Mouse (Mus musculus) MEL (cell line): ENCODE data around the gene Cyth3.

Experiments
- E2F4 ChIP-seq: IDR thresholded peaks from 2 replicates; pipeline ENCODE4 v1.6.1; 2011; ENCODE audit warnings: low read depth, low read length, improper control_type of control experiment, borderline replicate concordance
- ZNF384 ChIP-seq: IDR thresholded peaks from 2 replicates; pipeline ENCODE4 v1.6.1; 2012; ENCODE audit warnings: low read depth, mild to moderate bottlenecking, inconsistent platforms, low read length, improper control_type of control experiment

DNA sequence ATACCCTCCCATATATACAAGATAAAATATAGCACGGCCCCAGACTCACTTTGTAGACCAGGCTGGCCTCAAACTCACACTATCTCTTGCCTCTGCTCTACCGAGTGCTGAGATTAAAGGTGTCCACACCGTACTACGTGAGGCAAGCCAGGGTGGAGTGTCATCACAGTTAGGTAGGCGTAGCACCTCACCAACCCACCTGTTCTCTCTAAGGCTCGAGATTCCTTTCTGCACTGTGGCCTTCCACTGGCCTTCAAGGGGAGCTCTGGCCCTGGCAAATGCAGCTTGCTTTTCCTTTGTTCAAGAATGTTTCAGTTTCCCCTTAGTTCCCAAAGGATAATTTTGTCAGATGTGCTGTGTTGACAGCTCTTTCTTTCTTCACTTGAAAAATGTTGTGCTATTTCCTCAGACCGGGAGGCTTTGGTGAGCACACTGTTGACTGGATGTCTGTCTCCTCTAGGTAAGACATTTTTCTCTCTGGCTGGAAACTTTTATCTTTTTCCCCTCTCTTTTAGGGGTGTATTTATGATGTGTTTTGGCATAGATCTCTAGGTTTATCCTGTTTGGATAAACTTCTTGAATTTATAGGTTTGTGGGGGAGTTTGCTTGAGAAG is 40.9 kb downstream of the Cyth3 start:
- no peak for TF ChIP-seq ZNF384
- TF ChIP-seq E2F4 = no peak
